Mouse (Mus musculus) myocyte (in vitro differentiated cells): ENCODE measurements around the gene Cdan1.

ENCODE experiments used
- CEBPB ChIP-seq: IDR thresholded peaks from 2 replicates; pipeline ENCODE4 v1.6.1; 2011; ENCODE audit warnings: mild to moderate bottlenecking, moderate library complexity; ENCODE audit not compliant: poor library complexity, insufficient read depth, severe bottlenecking
- E2F4 ChIP-seq: IDR thresholded peaks from one replicate; pipeline ENCODE4 v1.6.1; 2011; ENCODE audit warnings: mild to moderate bottlenecking, control low read depth, moderate library complexity; ENCODE audit not compliant: insufficient read depth
- MAX ChIP-seq: IDR thresholded peaks from one replicate; pipeline ENCODE4 v1.6.1; 2011; ENCODE audit warnings: low read depth, mild to moderate bottlenecking, control low read depth
- MYOD1 ChIP-seq, 3 experiments: IDR thresholded peaks; one replicate each; pipeline ENCODE4 v1.6.1; 2011; ENCODE audit warnings: control low read depth in 2 of 3, low read depth in 2 of 3, mild to moderate bottlenecking in 2 of 3, moderate library complexity in 1 of 3; ENCODE audit not compliant: insufficient read length in 2 of 3, control insufficient read depth in 1 of 3
- POLR2A ChIP-seq: IDR thresholded peaks from one replicate; pipeline ENCODE4 v1.6.1; 2011; ENCODE audit warnings: low read depth, mild to moderate bottlenecking, control low read depth, moderate library complexity; ENCODE audit not compliant: insufficient read length
- TCF12 ChIP-seq: IDR thresholded peaks from one replicate; pipeline ENCODE4 v1.6.1; 2011; ENCODE audit warnings: mild to moderate bottlenecking, control low read depth; ENCODE audit not compliant: poor library complexity, insufficient read depth, severe bottlenecking

GRCm38 (mm10) chr2:120887601-120888000 is 37.7 kb upstream of the Cdan1 start:
- TF ChIP-seq POLR2A (no peak), TCF12 (no peak), MYOD1 (IDR thresholded peaks at IDR 0.05; ENCODE audit: control insufficient read depth in 1 of 3, insufficient read length in 2 of 3, low read depth in 2 of 3) (no peak), CEBPB (no peak), MAX (no peak), E2F4 (no peak)
